Mouse (Mus musculus) embryonic facial prominence, embryonic 14.5 days (tissue): ENCODE results near the gene Zfp579. TPM values are rescaled to one million over a fixed set of nuclear protein-coding genes. Genes with fewer than 3 reads are reported as not detected.

Experiments
- ATAC-seq: fragments of 200-750 bp; cut with Nextera tagmentation; 2 replicates; pipeline ENCODE4 v1.8.0; 2017; ENCODE audit warnings: low read depth, moderate number of reproducible peaks, moderate TSS enrichment
- DNase-seq: peaks from one replicate; pipeline ENCODE4 v3.0.0-alpha.2; 2015; ENCODE audit warnings: low spot score
- H3K27ac ChIP-seq: fragments of 300-500 bp; sonication (generic); replicated peaks from 2 replicates; pipeline ENCODE4 v1.5.1; 2014; ENCODE audit warnings: low read depth, mild to moderate bottlenecking, low read length, moderate library complexity
- H3K27me3 ChIP-seq: fragments of 300-500 bp; sonication (generic); replicated peaks from 2 replicates; pipeline ENCODE4 v1.6.1; 2014; ENCODE audit warnings: low read length; ENCODE audit not compliant: control insufficient read depth, insufficient read depth
- H3K36me3 ChIP-seq: fragments of 300-500 bp; sonication (generic); 2 replicates; pipeline ENCODE4 v1.6.1; 2014; ENCODE audit warnings: low read length, mixed read lengths; ENCODE audit not compliant: control insufficient read depth, insufficient read depth
- H3K4me1 ChIP-seq: fragments of 300-500 bp; sonication (generic); 2 replicates; pipeline ENCODE4 v1.6.1; 2014; ENCODE audit warnings: antibody characterized with exemption, low read length; ENCODE audit not compliant: control insufficient read depth, insufficient read depth
- H3K4me2 ChIP-seq: fragments of 300-500 bp; sonication (generic); 2 replicates; pipeline ENCODE4 v1.6.1; 2014; ENCODE audit warnings: low read depth, mild to moderate bottlenecking, low read length, moderate library complexity, mixed read lengths
- H3K4me3 ChIP-seq: fragments of 300-500 bp; sonication (generic); 2 replicates; pipeline ENCODE4 v1.5.1; 2014; ENCODE audit warnings: low read depth, mild to moderate bottlenecking, low read length
- H3K9ac ChIP-seq: fragments of 300-500 bp; sonication (generic); 2 replicates; pipeline ENCODE4 v1.6.1; 2014; ENCODE audit warnings: low read depth, mild to moderate bottlenecking, low read length, moderate library complexity, mixed read lengths
- H3K9me3 ChIP-seq: fragments of 300-500 bp; sonication (generic); 2 replicates; pipeline ENCODE4 v1.6.1; 2016; ENCODE audit warnings: low read length; ENCODE audit not compliant: control insufficient read depth
- WGBS: fragments of 180-500 bp; shearing (Covaris S2); extraction: QIAGEN DNeasy Blood & Tissue Kit; methylation state at CpG from one replicate; pipeline ENCODE4 v1.1.7; 2014; 5-methylcytosine and 5-hydroxymethylcytosine counted together
- polyA plus RNA-seq: library from polyadenylated mRNA; unstranded; fragments of >200 nt; fragmentation: Nextera tagmentation; extraction: Ambion mirVana; gene quantifications from 2 replicates; pipeline ENCODE4 v1.2.1, GENCODE M21; 2014

Zfp579 gene
- polyA plus RNA-seq = 23.0 and 30.4 TPM in 2 replicates

- H3K9ac ChIP-seq = peak within 1 kb of the TSS; percentile 86
- H3K27me3 ChIP-seq = peaks cover 5% of the 10 kb centered on the region; the same call in 1 of the 2 replicates
- WGBS = 7% methylated on average over 15 of the region's 26 CpGs
- H3K27ac ChIP-seq = peak within 1 kb of the TSS; percentile 64
- peaks cover 30% of the 10 kb centered on the region for H3K36me3 ChIP-seq
- H3K4me3 ChIP-seq = peak within 1 kb of the TSS; percentile 79
- 0 out of 2 replicates have a peak, but pooled peaks cover 4% of the 10 kb centered on the region for H3K9me3 ChIP-seq
- ATAC-seq (peak; percentile 92), DNase-seq (peak; percentile 93)
- peak within 1 kb of the TSS; percentile 84 for H3K4me2 ChIP-seq
- H3K4me1 ChIP-seq = peaks cover 14% of the 10 kb centered on the region
These were observed at the start of gene Zfp579 for GRCm38 (mm10) chr7:4996003-4996895. TSS of gene Zfp579 (minus strand) at chr7:4996158.

DNA sequence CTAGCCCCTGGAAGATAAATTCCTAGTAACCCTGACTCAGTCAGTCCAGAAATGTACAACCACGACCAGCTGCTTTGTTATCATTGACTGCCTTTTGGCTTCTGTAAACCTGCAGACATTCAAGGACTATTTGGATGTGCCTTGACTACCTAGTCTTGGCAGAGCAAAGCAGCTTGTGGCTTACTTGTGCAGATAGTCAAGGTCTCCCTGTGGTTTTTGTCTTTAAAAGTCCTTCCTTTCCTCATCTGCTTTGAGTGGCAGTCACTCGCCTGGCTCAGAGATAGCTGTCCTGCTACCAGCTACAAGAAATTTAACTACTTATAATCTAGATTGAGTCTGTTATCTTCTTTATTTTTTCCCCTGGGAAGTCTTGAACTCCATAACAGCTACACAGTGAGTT lies 49.0 kb upstream of the Zfp579 start:
- Histone ChIP-seq H3K27me3 (no peaks in the 10 kb centered on the region), H3K4me3 (no peak overlapping the region), H3K9ac (no peak overlapping the region), H3K4me1 (no peaks in the 10 kb centered on the region), H3K27ac (no peak overlapping the region), H3K4me2 (no peak overlapping the region), H3K9me3 (no peaks in the 10 kb centered on the region), H3K36me3 (0 out of 2 replicates have a peak, but pooled peaks cover 4% of the 10 kb centered on the region)
- ATAC-seq = no peak
- 72% methylated on average over 2 of the region's 2 CpGs for WGBS
- DNase-seq = no peak

- 31% methylated on average over 5 of the region's 5 CpGs for WGBS
- Histone ChIP-seq H3K4me3 (peak overlapping the region; percentile 71), H3K9ac (peak overlapping the region; percentile 78), H3K4me1 (peaks cover 6% of the 10 kb centered on the region; the same call in 1 of the 2 replicates), H3K27ac (peak overlapping the region; percentile 97), H3K9me3 (no peaks in the 10 kb centered on the region), H3K4me2 (peak overlapping the region; percentile 65), H3K27me3 (no peaks in the 10 kb centered on the region), H3K36me3 (peaks cover 32% of the 10 kb centered on the region)
- no peak for ATAC-seq
- no peak for DNase-seq
These were observed 43.0 kb upstream of the Zfp579 start for GRCm38 (mm10) chr7:5038940-5039339.

- H3K27me3 ChIP-seq = no peaks in the 10 kb centered on the region
- H3K36me3 ChIP-seq = peaks cover 39% of the 10 kb centered on the region
- peak within 1 kb of the TSS; percentile 65 for H3K4me2 ChIP-seq
- ATAC-seq (peak; percentile 97), DNase-seq (peak; percentile 95)
- peak within 1 kb of the TSS; percentile 97 for H3K27ac ChIP-seq
- peak within 1 kb of the TSS; percentile 71 for H3K4me3 ChIP-seq
- under 1% methylated on average over 47 of the region's 48 CpGs for WGBS
- H3K9ac ChIP-seq = peak within 1 kb of the TSS; percentile 78
- H3K4me1 ChIP-seq = peaks cover 6% of the 10 kb centered on the region; the same call in 1 of the 2 replicates
- no peaks in the 10 kb centered on the region for H3K9me3 ChIP-seq
These were observed 42.3 kb upstream of the Zfp579 start, which contains the start of gene Zfp784 for GRCm38 (mm10) chr7:5038109-5038732. TSS of gene Zfp784 (minus strand) at chr7:5038446.

GRCm38 (mm10) chr7:5037467-5037866 lies 41.5 kb upstream of the Zfp579 start:
- ATAC-seq = no peak
- H3K9ac ChIP-seq = no peak overlapping the region; the same call in 1 of the 2 replicates
- WGBS = 90% methylated on average over 8 of the region's 8 CpGs
- peak overlapping the region; percentile 71 for H3K4me3 ChIP-seq
- peaks cover 6% of the 10 kb centered on the region; the same call in 1 of the 2 replicates for H3K4me1 ChIP-seq
- H3K4me2 ChIP-seq = peak overlapping the region; percentile 65
- peaks cover 47% of the 10 kb centered on the region for H3K36me3 ChIP-seq
- H3K27ac ChIP-seq = peak overlapping the region; percentile 97; the same call in 1 of the 2 replicates
- H3K27me3 ChIP-seq = no peaks in the 10 kb centered on the region
- peaks cover under 1% of the 10 kb centered on the region; the same call in 1 of the 2 replicates for H3K9me3 ChIP-seq
- no peak for DNase-seq

GRCm38 (mm10) chr7:5037026-5037425 lies 41.1 kb upstream of the Zfp579 start:
- H3K4me3 ChIP-seq = no peak overlapping the region
- H3K9ac ChIP-seq = no peak overlapping the region
- no peak overlapping the region; the same call in 1 of the 2 replicates for H3K4me2 ChIP-seq
- ATAC-seq (no peak), DNase-seq (no peak)
- peaks cover 5% of the 10 kb centered on the region for H3K9me3 ChIP-seq
- no peaks in the 10 kb centered on the region for H3K27me3 ChIP-seq
- WGBS = 96% methylated on average over 7 of the region's 7 CpGs
- no peak overlapping the region for H3K27ac ChIP-seq
- peaks cover 51% of the 10 kb centered on the region for H3K36me3 ChIP-seq
- peaks cover 6% of the 10 kb centered on the region; the same call in 1 of the 2 replicates for H3K4me1 ChIP-seq

DNA sequence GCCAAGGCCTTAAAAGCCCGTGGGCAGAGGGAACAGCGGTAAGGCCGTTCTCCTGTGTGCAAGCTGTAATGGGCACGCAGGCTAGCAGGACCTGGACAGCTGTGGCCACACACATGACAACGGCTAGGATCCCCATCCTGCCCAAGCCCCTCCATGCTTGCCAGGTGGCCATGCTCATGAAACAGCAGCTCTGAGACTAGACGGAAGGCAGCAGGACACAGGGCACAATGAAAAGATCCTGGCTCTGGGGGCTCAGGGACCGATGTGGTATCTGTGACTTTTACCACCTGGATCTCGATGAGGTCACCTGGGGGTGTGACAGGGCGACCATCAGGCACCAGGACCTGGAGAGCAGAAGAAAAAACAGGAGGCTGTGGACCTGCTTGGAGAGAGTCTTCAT lies 40.2 kb upstream of the Zfp579 start:
- Histone ChIP-seq H3K27ac (no peak overlapping the region), H3K9me3 (peaks cover 14% of the 10 kb centered on the region), H3K4me3 (no peak overlapping the region), H3K9ac (no peak overlapping the region), H3K36me3 (peaks cover 60% of the 10 kb centered on the region), H3K4me1 (peaks cover 6% of the 10 kb centered on the region; the same call in 1 of the 2 replicates), H3K27me3 (no peaks in the 10 kb centered on the region), H3K4me2 (no peak overlapping the region)
- ATAC-seq (no peak), DNase-seq (no peak)
- 95% methylated on average over 9 of the region's 9 CpGs for WGBS

- no peak overlapping the region for H3K4me2 ChIP-seq
- no peak overlapping the region for H3K27ac ChIP-seq
- H3K27me3 ChIP-seq = no peaks in the 10 kb centered on the region
- 95% methylated on average over 17 of the region's 17 CpGs for WGBS
- no peak for ATAC-seq
- H3K4me1 ChIP-seq = peaks cover 6% of the 10 kb centered on the region; the same call in 1 of the 2 replicates
- DNase-seq = no peak
- H3K36me3 ChIP-seq = peaks cover 65% of the 10 kb centered on the region
- no peak overlapping the region for H3K4me3 ChIP-seq
- no peak overlapping the region for H3K9ac ChIP-seq
- peaks cover 19% of the 10 kb centered on the region for H3K9me3 ChIP-seq
These were observed 39.7 kb upstream of the Zfp579 start for GRCm38 (mm10) chr7:5035628-5036027.
